Mouse (Mus musculus) urinary bladder, postnatal 10 days (tissue): Measurements from ENCODE around the gene Eepd1.

ENCODE experiments used
- DNase-seq: peaks from one replicate; pipeline ENCODE4 v3.0.0; 2022; ENCODE audit warnings: low spot score

Eepd1 gene

GRCm38 (mm10) chr9:25578674-25579596 lies 97.6 kb downstream of the Eepd1 start:
- DNase-seq: no peak

GRCm38 (mm10) chr9:25583621-25584020 lies 102.3 kb downstream of the Eepd1 start:
- DNase-seq: no peak

- DNase-seq: no peak
These were observed 104.3 kb downstream of the Eepd1 start for GRCm38 (mm10) chr9:25585614-25586013.

DNA sequence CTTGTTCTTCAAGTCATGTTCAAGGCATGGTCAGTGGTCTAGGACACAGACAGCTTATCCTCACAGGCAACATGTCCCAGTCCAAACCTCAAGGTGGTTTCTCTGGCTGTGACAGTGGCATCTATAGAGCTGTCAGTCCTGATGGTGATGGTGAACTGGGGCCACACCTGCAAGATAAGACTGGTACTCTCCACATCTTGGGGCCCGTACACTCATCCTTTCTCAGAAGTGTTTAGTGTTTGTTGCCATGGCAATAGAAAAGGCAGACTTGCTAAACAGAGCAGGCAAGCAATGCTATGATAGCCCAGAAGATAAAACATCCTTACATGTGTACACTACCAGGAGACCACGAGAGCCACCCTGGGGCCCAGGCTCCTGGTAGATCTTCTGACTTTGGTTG lies 107.2 kb downstream of the Eepd1 start:
- DNase-seq: no peak

DNA sequence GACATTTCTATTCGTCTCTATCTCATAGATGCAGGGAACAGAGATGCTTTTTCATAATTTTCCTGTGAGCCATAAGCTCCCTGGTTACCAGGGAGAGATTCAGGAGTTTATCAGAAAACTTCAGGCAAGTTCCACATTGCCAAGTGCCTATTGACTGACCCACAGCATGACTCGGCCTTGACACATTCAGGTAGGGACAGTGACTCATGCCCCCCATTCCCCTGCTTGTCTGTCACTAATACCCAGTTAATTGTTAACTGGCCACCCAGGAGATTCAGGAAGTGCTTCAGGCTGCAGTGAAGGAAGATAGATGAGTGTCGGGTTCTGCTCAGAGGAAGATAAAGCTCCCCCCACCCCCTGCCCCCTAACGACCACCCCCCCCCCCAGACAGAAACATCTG lies 109.4 kb downstream of the Eepd1 start:
- DNase-seq: no peak

- no peak for DNase-seq
These were observed 110.3 kb downstream of the Eepd1 start for GRCm38 (mm10) chr9:25591390-25592354.

- DNase-seq: no peak
These were observed 111.1 kb downstream of the Eepd1 start for GRCm38 (mm10) chr9:25592355-25592955.

GRCm38 (mm10) chr9:25624744-25625143 lies 143.4 kb downstream of the Eepd1 start:
- no peak for DNase-seq

GRCm38 (mm10) chr9:25629531-25630099 lies 148.3 kb downstream of the Eepd1 start:
- DNase-seq: no peak
